Mouse (Mus musculus) intestine, postnatal 0 days (tissue): Measurements from ENCODE around the gene Rad18. TPM values are rescaled to one million over a fixed set of nuclear protein-coding genes. Genes with fewer than 3 reads are reported as not detected.

Experiments
- ATAC-seq: fragments of 200-750 bp; cut with Nextera tagmentation; 2 replicates; pipeline ENCODE4 v1.8.0; 2017; ENCODE audit warnings: mild to moderate bottlenecking, moderate TSS enrichment, moderate library complexity
- H3K27ac ChIP-seq: fragments of 300-500 bp; sonication (generic); 2 replicates; pipeline ENCODE4 v1.5.1; 2014; ENCODE audit warnings: mild to moderate bottlenecking, low read depth, low read length, moderate library complexity
- H3K27me3 ChIP-seq: fragments of 300-500 bp; sonication (generic); replicated peaks from 2 replicates; pipeline ENCODE4 v1.6.1; 2014; ENCODE audit warnings: low read length, mixed read lengths; ENCODE audit not compliant: control insufficient read depth, insufficient read depth
- H3K36me3 ChIP-seq: fragments of 300-500 bp; sonication (generic); 2 replicates; pipeline ENCODE4 v1.6.1; 2014; ENCODE audit warnings: mild to moderate bottlenecking, moderate library complexity; ENCODE audit not compliant: control insufficient read depth, insufficient read depth
- H3K4me1 ChIP-seq: fragments of 300-500 bp; sonication (generic); replicated peaks from 2 replicates; pipeline ENCODE4 v1.6.1; 2014; ENCODE audit warnings: antibody characterized with exemption, low read length, mixed read lengths; ENCODE audit not compliant: control insufficient read depth, insufficient read depth
- H3K4me2 ChIP-seq: fragments of 300-500 bp; sonication (generic); replicated peaks from 2 replicates; pipeline ENCODE4 v1.6.1; 2014; ENCODE audit warnings: low read depth, mild to moderate bottlenecking, moderate library complexity
- H3K4me3 ChIP-seq: fragments of 300-500 bp; sonication (generic); 2 replicates; pipeline ENCODE4 v1.5.1; 2014; ENCODE audit warnings: low read depth, low read length
- H3K9ac ChIP-seq: fragments of 300-500 bp; sonication (generic); 2 replicates; pipeline ENCODE4 v1.6.1; 2014; ENCODE audit warnings: mild to moderate bottlenecking, low read depth, low read length
- H3K9me3 ChIP-seq: fragments of 300-500 bp; sonication (generic); 2 replicates; pipeline ENCODE4 v1.6.1; 2016; ENCODE audit warnings: mixed run types; ENCODE audit not compliant: control insufficient read depth
- CTCF ChIP-seq: sonication (generic); IDR thresholded peaks from 2 replicates; pipeline ENCODE4 v1.5.1; 2016; ENCODE audit warnings: low read depth, mild to moderate bottlenecking, control low read depth, antibody characterized with exemption, moderate library complexity
- WGBS: fragments of 180-500 bp; shearing (Covaris S2); extraction: QIAGEN DNeasy Blood & Tissue Kit; methylation state at CpG from one replicate; pipeline ENCODE4 v1.1.7; 2014; 5-methylcytosine and 5-hydroxymethylcytosine counted together
- polyA plus RNA-seq: library from polyadenylated mRNA; unstranded; fragments of >200 nt; fragmentation: Nextera tagmentation; extraction: Ambion mirVana; gene quantifications from 2 replicates; pipeline ENCODE4 v1.2.1, GENCODE M21; 2015

Rad18 gene
- 7.2 and 9.3 TPM in 2 replicates for polyA plus RNA-seq

DNA sequence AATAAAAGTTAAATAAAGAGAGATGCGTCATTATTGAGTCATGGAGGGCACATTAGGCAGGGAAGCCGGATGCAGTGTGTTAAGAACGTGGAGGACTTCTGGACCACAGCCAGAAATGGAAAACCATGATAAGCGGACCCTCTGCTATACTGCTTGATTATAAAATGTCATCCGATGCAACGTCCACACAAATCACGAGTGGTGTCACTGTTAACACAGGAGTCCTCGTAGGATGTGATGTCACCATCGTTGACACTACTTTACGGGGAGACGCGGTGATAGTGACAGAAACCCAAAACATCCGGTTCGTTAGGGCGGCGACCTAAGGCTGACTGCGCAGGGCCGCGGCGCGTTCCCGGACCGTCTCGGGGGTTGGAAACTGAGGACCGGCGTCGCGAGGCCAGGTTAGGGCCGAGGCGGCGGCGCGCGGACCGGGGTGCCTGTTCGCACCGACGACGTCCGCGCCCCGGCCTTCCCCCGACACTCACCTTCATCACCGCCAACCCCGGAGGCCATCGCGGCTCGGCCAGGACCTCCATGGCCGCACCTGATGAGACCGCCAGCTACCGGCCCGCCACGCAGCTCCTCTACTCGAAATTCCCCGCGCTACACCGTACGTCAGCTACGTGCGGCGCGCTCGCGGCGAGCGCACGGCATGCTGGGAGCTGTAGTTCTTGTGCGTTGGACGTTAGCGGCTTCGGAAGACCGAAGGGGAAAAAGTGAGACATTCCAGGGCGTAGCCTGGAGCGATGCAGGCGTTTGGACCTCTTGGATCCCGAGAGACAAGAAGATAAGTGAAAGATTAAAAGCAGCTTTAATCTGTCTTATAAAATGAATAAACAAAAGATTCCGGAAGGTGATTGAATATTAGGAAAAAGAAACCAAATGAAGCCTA, at the start of gene Rad18:
Gene Rad18 (minus strand): TSS at position 631 of the 895 bp plus-strand sequence.
- H3K36me3 ChIP-seq = 0 out of 2 replicates have a peak, but pooled peaks cover 7% of the 10 kb centered on the region
- H3K27ac ChIP-seq = peak within 1 kb of the TSS; percentile 47; the same call in 1 of the 2 replicates
- TF ChIP-seq CTCF = no peak
- WGBS = under 1% methylated on average over 77 of the region's 77 CpGs
- H3K27me3 ChIP-seq = no peaks in the 10 kb centered on the region
- H3K4me2 ChIP-seq = peak within 1 kb of the TSS; percentile 81
- H3K9me3 ChIP-seq = no peaks in the 10 kb centered on the region
- peaks cover 5% of the 10 kb centered on the region; the same call in 1 of the 2 replicates for H3K4me1 ChIP-seq
- peak within 1 kb of the TSS; percentile 68; the same call in 1 of the 2 replicates for H3K9ac ChIP-seq
- H3K4me3 ChIP-seq = peak within 1 kb of the TSS; percentile 81
- peak; percentile 90 for ATAC-seq

DNA sequence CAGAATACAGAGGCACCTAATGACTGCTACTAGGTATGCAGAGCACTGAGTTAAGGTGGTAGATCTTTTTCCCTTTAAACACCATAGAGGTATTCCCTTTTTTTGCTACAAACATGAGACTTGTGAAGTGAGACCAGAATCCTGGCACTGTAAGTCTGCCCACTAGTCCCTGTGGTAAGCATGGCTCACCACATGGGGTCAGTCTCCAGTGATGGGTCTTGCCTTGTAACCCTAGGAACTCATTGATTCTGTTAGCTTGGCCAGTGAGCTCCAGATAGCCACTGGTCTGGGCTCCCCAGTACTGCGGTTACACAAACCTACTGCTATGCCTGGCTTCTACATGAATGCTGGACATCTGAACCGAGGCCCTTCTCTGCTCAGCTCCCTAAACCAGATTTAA, 45.8 kb upstream of the Rad18 start:
- H3K9ac ChIP-seq = no peak overlapping the region
- no peaks in the 10 kb centered on the region for H3K27me3 ChIP-seq
- H3K27ac ChIP-seq = no peak overlapping the region
- ATAC-seq = no peak
- H3K9me3 ChIP-seq = no peaks in the 10 kb centered on the region
- H3K36me3 ChIP-seq = no peaks in the 10 kb centered on the region; the same call in 1 of the 2 replicates
- H3K4me3 ChIP-seq = no peak overlapping the region
- H3K4me2 ChIP-seq = no peak overlapping the region
- TF ChIP-seq CTCF = peak; percentile 59
- WGBS = 77% methylated on average over 2 of the region's 2 CpGs
- no peaks in the 10 kb centered on the region for H3K4me1 ChIP-seq

DNA sequence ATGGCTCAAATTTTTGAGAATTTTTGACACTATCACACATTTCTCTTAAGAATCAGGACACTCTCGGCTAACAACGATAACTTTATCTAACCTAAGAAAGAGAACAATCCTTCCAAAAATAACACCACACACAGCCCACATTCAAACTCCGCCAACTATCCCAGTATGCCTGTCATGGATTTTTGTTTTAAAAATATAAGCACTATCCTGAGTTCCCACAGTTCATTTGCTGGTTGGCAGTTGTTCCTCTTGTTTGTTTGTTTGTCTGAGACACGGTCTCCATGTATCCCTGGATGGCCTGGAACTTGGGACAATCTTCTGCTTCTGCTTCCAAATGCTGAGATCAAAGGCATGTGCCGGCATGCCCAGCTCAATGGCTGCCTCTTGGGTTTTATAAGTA, 45.3 kb upstream of the Rad18 start:
- no peak overlapping the region for H3K27ac ChIP-seq
- no peak for ATAC-seq
- no peak overlapping the region for H3K4me2 ChIP-seq
- no peak for TF ChIP-seq CTCF
- no peaks in the 10 kb centered on the region for H3K4me1 ChIP-seq
- no peaks in the 10 kb centered on the region for H3K9me3 ChIP-seq
- no peaks in the 10 kb centered on the region for H3K27me3 ChIP-seq
- H3K4me3 ChIP-seq = no peak overlapping the region
- WGBS = 90% methylated on average over 5 of the region's 5 CpGs
- no peaks in the 10 kb centered on the region; the same call in 1 of the 2 replicates for H3K36me3 ChIP-seq
- H3K9ac ChIP-seq = no peak overlapping the region

DNA sequence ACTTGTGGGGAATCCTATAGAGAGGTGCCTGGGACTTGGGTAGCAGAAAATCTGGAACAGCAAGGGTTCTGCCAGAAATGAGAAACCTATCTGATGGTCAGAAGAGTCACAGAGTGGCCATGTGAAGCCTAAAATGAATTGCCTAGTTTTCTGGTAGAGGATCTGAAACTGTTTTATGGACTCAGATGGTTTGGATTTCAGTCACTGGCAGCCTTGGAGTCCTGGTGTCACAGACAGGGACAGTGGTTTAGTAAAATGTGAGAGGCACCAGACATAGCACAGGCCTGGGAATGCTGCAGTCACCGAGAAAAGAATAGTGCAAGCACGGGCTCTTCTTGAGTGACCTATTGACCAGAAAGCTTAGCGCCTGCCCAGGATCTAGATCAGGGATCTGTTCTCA, 43.1 kb upstream of the Rad18 start:
- ATAC-seq = no peak
- H3K9ac ChIP-seq = no peak overlapping the region
- no peak overlapping the region for H3K4me3 ChIP-seq
- no peaks in the 10 kb centered on the region for H3K36me3 ChIP-seq
- H3K4me2 ChIP-seq = no peak overlapping the region
- no peaks in the 10 kb centered on the region for H3K4me1 ChIP-seq
- H3K9me3 ChIP-seq = no peaks in the 10 kb centered on the region
- no peak overlapping the region for H3K27ac ChIP-seq
- no peak for TF ChIP-seq CTCF
- no peaks in the 10 kb centered on the region for H3K27me3 ChIP-seq
- 88% methylated on average over 3 of the region's 3 CpGs for WGBS

DNA sequence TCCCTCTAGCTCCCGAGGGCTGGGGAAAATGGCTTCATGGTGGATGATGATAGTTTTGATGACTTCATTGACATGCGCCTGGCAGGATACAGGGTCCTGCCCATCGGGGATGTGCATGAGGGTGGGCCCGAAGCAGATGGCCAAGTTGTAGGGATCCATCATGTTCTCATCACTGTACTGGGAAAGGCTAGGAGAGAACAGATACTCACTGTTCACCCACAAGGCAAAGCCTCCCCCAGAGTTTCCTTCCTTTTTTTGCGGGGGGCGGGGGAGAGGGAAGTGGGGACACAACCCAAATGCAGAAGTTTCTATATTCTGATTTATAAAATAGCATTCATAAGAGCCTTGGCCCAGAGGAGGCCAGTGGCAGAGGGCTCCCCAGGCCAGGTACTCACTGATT, 42.4 kb upstream of the Rad18 start:
- Histone ChIP-seq H3K36me3 (no peaks in the 10 kb centered on the region), H3K27me3 (no peaks in the 10 kb centered on the region), H3K4me1 (no peaks in the 10 kb centered on the region), H3K9ac (no peak overlapping the region), H3K9me3 (no peaks in the 10 kb centered on the region), H3K4me3 (no peak overlapping the region), H3K27ac (no peak overlapping the region), H3K4me2 (no peak overlapping the region)
- no peak for TF ChIP-seq CTCF
- ATAC-seq = no peak
- 92% methylated on average over 6 of the region's 6 CpGs for WGBS

DNA sequence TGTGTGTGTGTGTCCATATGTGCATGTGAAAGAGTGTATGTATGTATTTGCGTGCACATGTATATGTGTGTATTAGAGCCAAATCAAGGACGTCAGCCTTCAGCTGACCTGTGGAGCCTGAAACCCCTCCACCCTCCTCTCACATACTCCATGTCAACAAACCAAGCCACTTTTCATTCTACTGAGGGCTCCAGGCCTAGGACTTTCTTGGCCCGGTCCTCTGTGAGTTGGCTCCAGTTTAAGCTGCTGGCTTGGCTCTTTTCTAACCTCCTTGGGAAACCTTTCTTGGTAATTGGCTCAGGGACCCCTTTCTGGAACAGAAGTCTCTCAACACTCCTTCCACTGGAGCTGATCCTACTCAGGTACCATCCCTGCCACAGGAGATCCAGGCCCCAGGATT, 40.0 kb upstream of the Rad18 start:
- H3K9ac ChIP-seq = no peak overlapping the region
- no peaks in the 10 kb centered on the region for H3K9me3 ChIP-seq
- TF ChIP-seq CTCF = no peak
- no peak for ATAC-seq
- no peak overlapping the region for H3K4me3 ChIP-seq
- WGBS = 85% methylated on average over 3 of the region's 3 CpGs
- H3K27me3 ChIP-seq = no peaks in the 10 kb centered on the region
- no peaks in the 10 kb centered on the region for H3K4me1 ChIP-seq
- H3K27ac ChIP-seq = no peak overlapping the region
- H3K36me3 ChIP-seq = no peaks in the 10 kb centered on the region
- H3K4me2 ChIP-seq = no peak overlapping the region
